Mouse (Mus musculus): ENCODE data around the gene Gm21866. TPM values are rescaled to one million over a fixed set of nuclear protein-coding genes. Genes with fewer than 3 reads are reported as not detected.
"Not testable (repeated sequence)": the region's sequence is repeated elsewhere in the genome, so short reads cannot be mapped to it uniquely, and the experiment has no call there.

Gene Gm21866
- not detected in 2 replicates for polyA plus RNA-seq (2014; fragmentation: Nextera tagmentation; extraction: Ambion mirVana)

DNA sequence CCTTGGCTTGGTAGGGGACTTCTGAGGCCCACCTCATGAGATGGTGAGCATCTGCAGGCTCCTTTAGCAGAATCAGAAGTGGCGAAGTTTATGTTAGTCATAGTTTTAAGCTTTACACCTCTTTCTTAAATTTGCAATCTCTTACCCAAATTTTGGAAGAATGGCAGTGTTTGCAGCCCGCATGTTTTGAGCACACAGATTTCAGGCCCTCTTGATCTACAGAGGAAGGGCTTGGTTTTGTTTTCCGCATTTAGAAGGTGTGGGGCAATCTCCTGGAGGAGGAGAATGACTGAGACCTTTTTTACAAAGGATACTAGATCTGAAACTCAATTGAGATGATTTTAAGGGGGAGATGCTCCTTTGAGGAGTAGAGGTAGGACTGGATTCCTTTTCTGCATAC, at the start of gene Gm21866:
Gene Gm21866 (minus strand): TSS at position 101 of the 400 bp plus-strand sequence.
- not testable (repeated sequence) for ATAC-seq (ENCODE audit: insufficient number of reproducible peaks, insufficient read depth, low FRiP score, low read depth); H3K27me3 ChIP-seq (ENCODE audit: control insufficient read depth, insufficient read depth, low read length); H3K9ac ChIP-seq (ENCODE audit: low read length); H3K36me3 ChIP-seq (ENCODE audit: control insufficient read depth, insufficient read depth, low read length); H3K4me1 ChIP-seq (ENCODE audit: control insufficient read depth in 2 of 2, insufficient read depth in 2 of 2, low read length in 2 of 2); H3K27ac ChIP-seq (replicated peaks in 1 of 2; ENCODE audit: control insufficient read depth in 1 of 2, insufficient read depth in 1 of 2, low read depth in 2 of 2, low read length in 2 of 2); H3K9me3 ChIP-seq (ENCODE audit: control insufficient read depth, low read length); H3K4me3 ChIP-seq (ENCODE audit: control insufficient read depth in 1 of 2, insufficient read depth in 1 of 2, low read depth in 1 of 2, low read length in 2 of 2); H3K4me2 ChIP-seq (ENCODE audit: low read length)
- 40% methylated on average over 1 of the region's 3 CpGs for WGBS

DNA sequence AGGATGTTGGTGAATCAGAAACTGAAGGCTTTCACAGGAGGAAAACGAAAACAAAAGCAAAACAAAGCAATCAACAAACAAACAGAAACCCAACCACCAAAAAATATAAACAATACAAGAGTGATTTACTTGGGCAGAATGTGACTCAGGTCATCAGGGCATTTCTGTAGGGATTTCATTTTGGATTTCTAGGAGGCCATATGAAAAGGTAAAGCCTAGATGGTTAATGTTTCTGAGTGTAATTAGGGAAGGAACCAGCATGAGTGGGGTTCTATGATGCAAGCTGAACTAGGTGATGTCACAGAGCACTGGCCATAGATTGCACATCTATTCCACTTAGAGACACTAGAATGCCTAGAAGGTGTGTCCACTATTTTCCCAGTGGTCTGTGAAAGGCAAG, 28.3 kb upstream of the Gm21866 start, which contains the start of gene Gm20773:
Gene Gm20773 (plus strand): TSS at position 301 of the 400 bp plus-strand sequence.
- WGBS = no CpG with 5 or more reads among the region's 1 CpGs
- H3K4me3 ChIP-seq (ENCODE audit: control insufficient read depth in 1 of 2, insufficient read depth in 1 of 2, low read depth in 1 of 2, low read length in 2 of 2); H3K9ac ChIP-seq (ENCODE audit: low read length); H3K27me3 ChIP-seq (ENCODE audit: control insufficient read depth, insufficient read depth, low read length); H3K27ac ChIP-seq (replicated peaks in 1 of 2; ENCODE audit: control insufficient read depth in 1 of 2, insufficient read depth in 1 of 2, low read depth in 2 of 2, low read length in 2 of 2); H3K36me3 ChIP-seq (ENCODE audit: control insufficient read depth, insufficient read depth, low read length); ATAC-seq (ENCODE audit: insufficient number of reproducible peaks, insufficient read depth, low FRiP score, low read depth); H3K4me1 ChIP-seq (ENCODE audit: control insufficient read depth in 2 of 2, insufficient read depth in 2 of 2, low read length in 2 of 2); H3K4me2 ChIP-seq (ENCODE audit: low read length); H3K9me3 ChIP-seq (ENCODE audit: control insufficient read depth, low read length): not testable (repeated sequence)

Other genes with a start within 250 kb of the Gm21866 start
- not detected in 2 replicates for gene Gm21828, start 241.7 kb downstream of the Gm21866 start, polyA plus RNA-seq (2014; fragmentation: Nextera tagmentation; extraction: Ambion mirVana)
- not detected in 2 replicates for gene Gm21440, start 213.2 kb downstream of the Gm21866 start, polyA plus RNA-seq (2014; fragmentation: Nextera tagmentation; extraction: Ambion mirVana)
- not detected in 2 replicates for gene Gm21454, start 213.1 kb downstream of the Gm21866 start, polyA plus RNA-seq (2014; fragmentation: Nextera tagmentation; extraction: Ambion mirVana)
- gene Gm21725, start 116.5 kb downstream of the Gm21866 start, polyA plus RNA-seq (2014; fragmentation: Nextera tagmentation; extraction: Ambion mirVana) = not detected in 2 replicates
- gene Gm20773, start 28.4 kb upstream of the Gm21866 start, polyA plus RNA-seq (2014; fragmentation: Nextera tagmentation; extraction: Ambion mirVana) = not detected in 2 replicates

All from heart, embryonic 14.5 days (tissue).